Mouse (Mus musculus) heart, postnatal 0 days (tissue): ENCODE results near the gene Inpp1.

Source experiments
- CTCF ChIP-seq: IDR thresholded peaks from 2 replicates; pipeline ENCODE4 v1.5.1; 2016; ENCODE audit warnings: antibody characterized with exemption, control low read depth, low read depth
- EP300 ChIP-seq: IDR thresholded peaks from 2 replicates; pipeline ENCODE4 v1.6.1; 2016; ENCODE audit warnings: antibody characterized with exemption, low read depth

GRCm38 (mm10) chr1:52749978-52750377 is 67.5 kb downstream of the Inpp1 start:
- TF ChIP-seq EP300 = no peak
- TF ChIP-seq CTCF = no peak
